Mouse (Mus musculus) liver, adult 10 weeks (tissue): ENCODE data around the gene Plcb2. TPM values are rescaled to one million over a fixed set of nuclear protein-coding genes. Genes with fewer than 3 reads are reported as not detected.

Experiments
- polyA plus RNA-seq: library from polyadenylated mRNA; stranded (reverse); fragments of 350-450 nt; fragmentation: Illumina TruSeq; extraction: RNeasy Lipid Tissue Mini Kit (QIAGEN cat#74804); gene quantifications from one replicate; pipeline ENCODE4 v1.2.3, GENCODE M21; 2014; ENCODE audit warnings: low read depth, low replicate concordance

Plcb2 gene
- polyA plus RNA-seq, result 0.24 TPM

DNA sequence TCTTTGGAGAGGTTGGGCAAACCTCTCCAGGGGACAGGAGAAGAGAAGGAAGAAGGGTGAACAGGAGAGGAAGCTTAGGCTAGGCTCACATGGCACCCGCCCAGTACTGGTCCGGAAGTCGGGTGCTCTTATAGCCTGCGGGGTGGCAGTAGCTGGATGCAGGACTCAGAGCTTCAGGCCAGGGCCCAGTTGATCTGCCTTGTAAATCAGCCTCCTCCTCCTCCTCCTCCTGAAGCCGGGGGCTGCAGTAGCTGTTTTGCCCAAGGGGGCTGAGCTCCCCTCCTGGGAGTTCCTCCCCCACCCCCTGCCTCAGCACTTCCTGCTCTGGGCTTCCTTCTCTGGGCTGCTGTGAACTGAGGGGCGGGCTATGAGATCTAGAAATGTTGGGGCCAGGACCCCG lies at the start of gene Plcb2:
Plcb2 (minus strand) TSS at position 102 of the 400 bp plus-strand sequence.

DNA sequence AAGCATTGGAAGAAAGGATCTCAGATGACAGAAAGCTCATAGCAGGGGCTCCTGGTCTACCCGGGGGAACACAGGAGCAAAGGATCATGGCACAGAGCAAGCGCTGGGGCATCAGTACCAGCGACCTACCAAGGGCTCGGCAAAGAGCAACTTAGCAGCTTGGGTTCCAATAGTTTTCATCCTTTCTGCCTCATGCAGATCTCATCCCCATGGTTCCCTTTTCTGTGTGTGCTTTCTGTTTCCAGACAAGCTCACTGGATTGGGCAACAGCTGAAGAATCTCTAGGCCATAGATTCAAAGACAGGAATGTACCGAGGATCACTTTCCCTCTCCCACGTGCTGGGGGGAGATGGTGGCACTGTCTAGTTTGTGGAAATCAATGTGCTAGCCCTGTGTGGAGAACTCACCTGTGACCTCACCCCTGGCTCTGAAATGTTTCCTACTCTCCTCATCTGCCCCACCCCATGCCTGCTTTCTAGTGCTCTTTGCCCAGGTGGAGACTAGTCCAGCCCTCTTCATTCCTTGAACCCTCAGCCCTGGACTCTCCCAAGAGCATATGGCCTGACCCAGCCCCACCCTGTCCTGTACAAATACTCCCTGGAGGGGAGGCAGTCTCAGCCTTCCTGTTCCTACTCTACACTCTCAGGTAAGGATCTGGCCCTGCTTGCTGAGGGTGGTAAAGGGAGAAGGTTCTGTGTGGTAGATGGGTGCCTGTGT lies 44.1 kb upstream of the Plcb2 start, which contains the start of gene Phgr1:
Phgr1 (plus strand) TSS at position 612 of the 717 bp plus-strand sequence.

DNA sequence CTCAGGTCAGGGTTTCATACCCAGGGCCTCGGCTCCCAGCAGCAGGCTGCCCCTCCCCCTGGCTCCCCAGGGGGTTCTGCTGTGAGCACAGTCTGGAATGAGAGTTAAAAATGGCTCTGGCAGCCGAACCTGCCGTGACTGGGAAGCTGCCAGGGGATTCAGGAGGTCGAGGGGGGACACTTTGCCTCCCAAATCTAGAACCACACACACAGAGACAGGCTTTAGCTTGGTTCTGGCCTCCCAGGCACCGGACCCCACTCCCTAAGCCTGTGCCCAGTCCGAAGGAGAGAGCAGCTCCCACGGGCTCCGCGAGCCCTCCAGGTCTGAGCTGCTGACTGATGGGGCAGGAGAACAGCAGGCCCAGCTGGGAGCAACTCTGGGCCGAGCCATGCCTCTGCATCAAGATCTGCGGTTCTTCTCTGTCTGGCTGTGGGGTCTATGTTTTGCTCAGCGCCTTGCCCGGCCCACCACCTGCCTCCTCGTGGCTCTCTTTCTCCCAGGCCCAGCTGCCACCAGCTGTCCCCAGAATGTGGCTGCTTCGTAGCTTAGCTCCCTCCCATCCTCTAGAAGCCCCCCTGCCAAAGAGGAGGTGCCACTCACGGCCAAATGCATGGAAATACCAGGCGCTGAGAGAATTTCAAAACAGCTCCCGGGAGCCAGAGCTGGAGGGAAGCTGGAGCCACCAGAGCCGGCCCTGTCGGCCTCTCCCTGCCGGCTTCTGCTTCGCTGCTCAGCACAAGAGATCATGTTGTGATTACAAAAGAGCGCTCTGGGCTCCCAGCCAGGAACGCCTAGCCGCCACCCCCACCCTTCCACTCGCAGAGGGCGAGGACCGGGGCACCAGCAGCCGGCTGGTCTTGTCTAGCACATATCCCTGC lies 33.9 kb upstream of the Plcb2 start, which contains the start of gene Ccdc9b:
Ccdc9b (minus strand) TSS at position 756 of the 878 bp plus-strand sequence.

DNA sequence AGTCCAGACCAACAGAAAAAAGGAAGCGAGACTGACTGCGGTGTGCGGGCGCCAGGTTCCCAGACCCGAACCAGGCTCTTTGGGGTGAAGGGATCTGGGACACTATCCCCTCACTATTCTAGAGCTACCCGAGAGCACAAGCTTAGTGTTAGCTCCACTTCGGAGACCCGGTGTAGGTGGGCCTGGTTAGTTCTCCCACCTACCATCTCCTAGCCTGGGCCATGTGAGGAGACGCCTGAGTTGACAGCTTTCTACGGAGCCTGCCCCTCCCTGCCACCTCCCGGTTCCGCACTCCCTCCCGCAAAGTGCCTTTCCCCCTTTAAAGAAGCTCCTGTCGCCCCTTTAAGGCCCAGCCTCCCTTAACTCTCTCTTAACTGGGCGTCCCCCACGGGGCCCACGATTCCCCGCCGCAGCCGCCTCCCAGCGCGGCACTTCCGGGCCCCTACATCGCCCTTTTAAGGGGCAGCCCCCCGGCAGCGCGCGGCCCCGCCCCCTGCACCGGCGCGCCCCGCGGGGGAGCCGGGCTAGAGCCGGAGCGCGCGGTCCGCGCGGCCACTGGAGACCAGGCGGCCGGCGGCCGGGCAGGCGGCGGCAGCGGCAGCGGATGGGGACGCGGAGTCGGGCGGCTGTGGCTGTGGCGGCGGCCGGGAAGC lies 17.1 kb upstream of the Plcb2 start, which contains the start of gene Inafm2:
Inafm2 (plus strand) TSS at position 527 of the 653 bp plus-strand sequence.

DNA sequence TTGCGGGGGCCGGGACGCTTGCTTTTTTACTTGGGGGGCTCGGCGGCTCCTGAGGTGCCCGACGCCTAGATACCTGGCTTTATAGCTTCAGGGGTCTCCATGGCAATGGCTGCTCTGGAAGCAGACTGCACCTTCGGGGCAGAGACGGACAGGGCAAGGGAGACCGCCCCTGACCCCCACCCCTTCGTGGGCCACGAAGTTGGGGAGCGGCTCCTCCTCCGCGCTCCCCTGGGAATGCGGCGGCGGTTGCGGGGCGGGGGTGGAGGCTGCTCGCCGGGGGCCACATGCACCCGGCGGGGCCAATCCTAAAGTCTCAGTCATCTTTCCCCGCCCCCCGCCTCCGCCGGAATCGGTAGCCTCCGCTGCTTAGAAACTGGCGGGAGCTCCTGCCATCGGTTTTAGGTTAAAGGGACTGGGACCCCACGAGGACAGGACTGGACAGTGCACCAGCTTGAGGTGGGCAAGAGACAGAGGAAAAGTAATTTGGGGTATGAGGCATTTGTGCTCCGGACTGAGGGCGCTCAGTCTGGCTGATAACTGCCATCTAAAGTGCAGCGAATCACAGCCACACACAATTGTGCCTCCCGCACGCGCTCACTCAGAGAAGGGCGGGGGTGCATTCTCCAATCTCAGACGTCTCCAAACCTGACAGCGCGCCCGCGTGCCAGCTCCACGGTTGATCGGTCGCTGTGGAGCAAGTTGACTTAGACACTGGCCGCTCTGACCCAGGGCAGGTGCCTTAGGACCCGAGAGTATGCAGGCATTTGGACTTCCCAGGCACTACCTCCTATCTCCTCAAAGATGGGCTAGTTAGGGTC lies 24.1 kb downstream of the Plcb2 start, which contains the start of gene Ankrd63:
Ankrd63 (minus strand) TSS at position 51 of the 818 bp plus-strand sequence.

DNA sequence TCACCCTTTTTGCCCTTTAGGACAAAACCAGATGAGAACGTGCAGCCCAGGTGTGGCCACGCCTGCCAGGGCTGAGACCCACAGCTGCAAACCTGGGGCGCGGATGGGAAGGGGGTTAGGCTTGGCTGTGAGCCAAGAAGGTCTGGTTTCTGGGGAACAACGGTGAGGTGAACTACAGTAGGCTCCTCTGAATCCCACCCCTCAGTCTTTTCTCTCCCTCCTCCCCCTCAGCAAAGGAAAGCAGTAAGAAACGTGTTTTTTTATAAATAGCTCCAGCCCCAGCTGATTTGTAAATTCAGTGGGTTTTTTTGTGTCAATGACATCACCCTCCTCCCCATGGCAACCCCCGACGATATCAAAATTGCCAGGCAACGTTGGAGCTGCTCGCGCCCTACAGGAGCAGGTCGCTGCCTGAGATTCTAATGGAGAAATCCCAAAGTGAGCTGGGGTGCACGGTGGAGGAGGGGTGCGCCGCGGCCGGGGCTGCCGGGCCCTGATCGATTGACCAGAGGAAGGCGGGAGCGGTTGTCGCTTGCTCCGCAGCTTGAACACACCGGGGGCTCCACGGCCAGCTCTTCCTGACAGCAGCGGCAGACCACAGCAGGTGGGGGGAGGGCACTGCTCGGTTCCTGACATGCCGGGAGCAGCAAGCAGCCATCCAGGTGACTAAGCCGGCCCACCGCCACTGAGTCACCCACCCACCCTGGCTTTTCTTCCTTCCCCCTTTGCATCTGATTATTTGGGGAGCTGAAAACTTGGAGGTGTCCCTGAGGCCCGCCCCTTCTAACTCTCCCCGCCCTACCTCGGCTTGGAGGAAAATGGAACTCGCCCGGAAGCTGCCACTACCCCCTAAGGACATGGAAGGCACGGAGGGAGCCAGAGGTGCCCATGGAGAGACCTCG lies 65.1 kb downstream of the Plcb2 start, which contains the start of gene Pak6:
Pak6 (plus strand) TSS at position 402 of the 902 bp plus-strand sequence.

Other genes with a start within 250 kb of the Plcb2 start
- gene Srp14, start 248.7 kb downstream of the Plcb2 start, polyA plus RNA-seq, result 58.7 TPM
- 2.2 TPM for gene Bmf, start 178.8 kb downstream of the Plcb2 start, polyA plus RNA-seq
- gene Bub1b, start 130.2 kb downstream of the Plcb2 start, polyA plus RNA-seq, result not detected
- gene Pak6, start 65.1 kb downstream of the Plcb2 start, polyA plus RNA-seq, result not detected
- gene Ankrd63, start 24.5 kb downstream of the Plcb2 start, polyA plus RNA-seq, result not detected
- 7.7 TPM for gene Inafm2, start 17.3 kb upstream of the Plcb2 start, polyA plus RNA-seq
- gene Ccdc9b, start 34.2 kb upstream of the Plcb2 start, polyA plus RNA-seq, result 0.50 TPM
- gene Phgr1, start 44.3 kb upstream of the Plcb2 start, polyA plus RNA-seq, result not detected
- 1.1 TPM for gene Disp2, start 51.3 kb upstream of the Plcb2 start, polyA plus RNA-seq
- gene Knstrn, start 85.6 kb upstream of the Plcb2 start, polyA plus RNA-seq, result 0.50 TPM
- 81.8 TPM for gene Ivd, start 133.5 kb upstream of the Plcb2 start, polyA plus RNA-seq
- 1.6 TPM for gene Bahd1, start 171.9 kb upstream of the Plcb2 start, polyA plus RNA-seq
- gene Chst14, start 198.1 kb upstream of the Plcb2 start, polyA plus RNA-seq, result 0.26 TPM